Mouse (Mus musculus) erythroblast, embryonic 14.5 days (primary cell): ENCODE results near the gene Arid4a.

ENCODE experiments used
- GATA1 ChIP-seq: IDR thresholded peaks from 2 replicates; pipeline ENCODE4 v1.6.1; 2012; ENCODE audit warnings: low read length, inconsistent platforms, mixed read lengths
- TAL1 ChIP-seq: IDR thresholded peaks from 3 replicates; pipeline ENCODE4 v1.6.1; 2012; ENCODE audit warnings: low read length, inconsistent platforms, mixed read lengths

GRCm38 (mm10) chr12:71113675-71114288 lies 98.0 kb downstream of the Arid4a start:
- no peak for TF ChIP-seq GATA1
- no peak for TF ChIP-seq TAL1
